Mouse (Mus musculus): ENCODE results near the gene 4930544G11Rik.

4930544G11Rik gene

GRCm38 (mm10) chr6:65952309-65952708 is at the start of gene 4930544G11Rik:
Gene 4930544G11Rik, plus strand, starts transcription at chr6:65952609.
- DNase-seq: no peak

DNA sequence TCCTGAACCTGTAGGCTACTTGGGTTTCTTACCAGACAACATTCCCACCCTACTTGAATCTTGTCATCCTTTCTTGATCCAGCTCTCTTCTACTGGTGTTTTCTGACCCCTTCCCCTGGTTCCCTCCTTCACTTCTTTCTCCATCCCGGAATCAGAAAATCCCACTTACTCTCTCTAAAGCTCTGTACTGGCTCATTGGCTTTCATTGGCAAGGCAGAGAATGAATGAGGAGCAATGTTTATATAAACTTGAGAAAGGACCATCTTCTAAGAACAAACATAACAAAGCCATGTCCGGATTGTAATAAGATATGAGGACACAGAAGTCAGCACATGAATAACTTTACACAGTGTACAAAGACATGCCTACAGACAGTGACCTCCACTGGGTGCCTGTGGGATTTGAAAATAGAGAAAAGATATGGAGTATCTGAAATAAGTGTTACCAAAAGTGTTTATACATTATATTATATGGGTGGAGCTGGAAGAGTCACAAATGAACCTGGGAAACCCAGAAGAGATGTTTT is 45.7 kb upstream of the 4930544G11Rik start:
- no peak for DNase-seq

DNA sequence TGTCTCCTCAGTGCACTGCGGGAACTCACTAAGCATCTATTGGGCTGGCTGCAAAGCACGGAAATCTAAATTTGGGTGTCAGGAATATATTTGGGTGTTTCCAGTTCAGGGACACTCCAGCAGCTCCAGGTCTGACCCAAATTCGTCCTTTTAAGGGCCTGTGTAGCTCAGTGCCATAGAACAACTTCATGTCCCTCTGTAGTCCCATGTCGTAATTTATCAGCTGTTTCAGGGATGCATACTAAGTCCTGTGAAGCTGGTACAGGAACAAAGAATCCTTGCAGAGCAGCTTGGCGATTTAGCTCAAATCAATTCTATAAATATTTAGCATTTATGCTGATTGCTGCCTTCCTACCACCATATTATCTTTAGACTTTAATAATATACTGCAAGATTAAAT is 37.0 kb upstream of the 4930544G11Rik start:
- DNase-seq: no peak

GRCm38 (mm10) chr6:65921703-65922102 is 30.7 kb upstream of the 4930544G11Rik start:
- no peak for DNase-seq

GRCm38 (mm10) chr6:65923501-65924084 is 28.8 kb upstream of the 4930544G11Rik start:
- DNase-seq: no peak

DNA sequence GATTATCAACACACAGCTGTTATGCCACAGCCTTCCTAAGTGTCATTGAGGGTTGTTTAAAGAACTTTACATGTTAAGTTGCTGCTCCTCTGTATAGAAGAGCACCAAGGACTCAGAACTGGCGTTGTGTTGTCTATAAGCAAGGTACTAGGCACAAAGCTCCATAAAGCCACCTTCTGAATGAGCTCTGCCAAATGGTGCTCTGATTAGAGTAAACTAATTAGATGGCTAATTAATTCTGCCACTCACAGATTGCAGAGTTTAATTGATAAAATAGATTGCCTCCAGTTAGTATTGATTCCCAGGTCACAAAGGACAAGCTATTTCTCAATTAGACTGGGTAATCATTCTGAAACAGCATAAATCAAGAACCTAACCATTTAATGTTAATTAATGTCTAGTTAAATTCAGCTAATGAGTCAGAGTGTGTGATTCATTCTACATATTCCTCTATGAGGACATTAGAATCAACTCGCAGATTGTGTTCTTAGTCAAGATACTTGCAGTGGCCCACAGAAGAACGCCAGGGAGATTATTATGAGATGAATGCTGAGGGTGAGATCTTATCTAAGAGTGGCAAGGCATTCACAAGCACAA is 26.6 kb upstream of the 4930544G11Rik start:
- no peak for DNase-seq

DNA sequence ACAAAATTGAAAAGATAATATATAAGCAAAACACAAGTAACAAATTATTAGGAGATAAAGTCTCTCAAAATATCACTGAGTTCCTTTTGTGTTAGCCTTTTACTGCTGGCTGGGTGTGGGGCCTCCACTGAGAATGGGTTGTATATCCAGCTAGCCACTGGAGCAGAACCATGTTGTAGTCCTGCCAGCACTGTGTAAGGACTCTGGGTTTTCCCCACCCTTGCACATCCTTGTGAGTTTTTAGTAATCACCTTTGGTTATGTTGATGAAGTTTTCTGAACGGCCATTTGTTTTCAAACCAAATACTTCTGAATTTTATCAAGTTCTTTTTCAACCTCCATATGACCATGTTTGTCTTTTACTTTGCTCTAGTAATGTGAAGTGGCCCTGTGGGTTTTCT is 21.9 kb upstream of the 4930544G11Rik start:
- DNase-seq: peak; percentile 14

GRCm38 (mm10) chr6:65932776-65933175 is 19.6 kb upstream of the 4930544G11Rik start:
- DNase-seq: no peak

GRCm38 (mm10) chr6:65933177-65933576 is 19.2 kb upstream of the 4930544G11Rik start:
- no peak for DNase-seq

DNA sequence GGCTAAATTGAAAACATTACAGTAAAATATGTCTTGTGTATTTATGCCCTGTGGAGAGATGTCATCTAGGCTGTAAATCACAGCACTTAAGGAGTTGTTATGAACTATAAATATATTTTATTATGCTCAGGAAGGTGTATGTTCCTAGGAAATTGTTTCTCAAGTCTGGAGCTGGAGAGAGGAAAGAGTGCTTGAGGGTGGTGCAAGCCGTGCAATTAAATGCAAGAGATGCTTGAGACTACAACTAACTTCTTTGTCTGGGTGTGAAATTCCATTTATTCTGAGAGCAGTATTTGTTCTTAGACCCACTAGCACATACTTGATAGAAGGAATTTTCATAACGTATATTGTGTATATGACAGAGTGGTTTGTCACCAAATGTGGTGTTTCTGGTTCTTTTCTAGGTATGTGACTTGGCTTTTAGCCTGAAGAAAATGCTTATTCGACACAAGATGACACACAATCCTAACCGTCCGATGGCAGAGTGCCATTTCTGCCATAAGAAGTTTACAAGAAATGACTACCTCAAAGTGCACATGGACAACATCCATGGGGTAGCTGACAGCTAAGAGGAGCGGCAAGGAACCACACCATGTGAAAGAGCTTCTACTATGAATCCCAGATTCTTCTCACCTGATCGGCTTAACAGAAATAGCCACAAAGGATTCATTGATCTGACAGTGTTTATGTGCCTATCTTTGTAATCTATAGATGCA is 16.7 kb upstream of the 4930544G11Rik start:
- no peak for DNase-seq

- DNase-seq: no peak
These were observed 1.9 kb upstream of the 4930544G11Rik start for GRCm38 (mm10) chr6:65950492-65950891.

- DNase-seq: no peak
These were observed 17.1 kb downstream of the 4930544G11Rik start for GRCm38 (mm10) chr6:65969386-65970111.

DNA sequence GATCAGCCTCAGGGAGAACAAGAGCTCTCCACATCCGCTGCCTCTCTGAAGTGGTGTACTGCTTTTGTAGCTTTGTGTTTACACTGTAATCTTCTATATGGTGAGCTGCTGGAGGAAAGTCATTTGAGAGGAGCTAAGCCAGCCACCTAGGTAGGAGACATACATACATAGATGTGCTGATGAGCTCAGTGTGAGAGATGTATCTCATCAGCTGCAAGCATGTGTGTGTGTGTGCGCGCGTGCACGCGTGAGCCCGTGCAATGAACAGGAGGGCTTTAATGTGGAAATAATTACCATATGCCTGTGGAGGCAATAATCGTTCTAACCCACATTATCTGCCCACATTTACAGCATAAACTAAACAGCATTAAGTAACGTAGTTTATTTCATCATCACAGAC is 18.0 kb downstream of the 4930544G11Rik start:
- no peak for DNase-seq

DNA sequence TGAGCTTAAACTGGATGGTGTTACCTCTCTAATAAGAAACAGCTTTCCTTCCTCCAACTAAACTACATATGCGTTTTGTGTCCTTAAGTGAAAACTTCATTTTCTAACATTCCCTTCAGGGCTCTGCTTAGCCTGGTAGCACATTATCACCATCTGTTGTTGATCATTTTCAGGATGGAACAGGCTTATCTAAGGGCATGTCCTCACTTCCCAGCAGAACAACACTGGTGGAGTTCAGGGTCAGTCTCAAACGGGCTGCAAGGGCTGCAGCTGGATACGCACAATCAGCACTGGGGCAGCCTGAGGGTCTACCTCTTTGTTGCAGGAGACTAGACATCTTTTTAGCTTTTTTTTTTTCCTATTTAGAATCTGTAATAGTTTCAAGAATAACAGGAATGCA is 39.7 kb downstream of the 4930544G11Rik start:
- no peak for DNase-seq

- no peak for DNase-seq
These were observed 45.9 kb downstream of the 4930544G11Rik start for GRCm38 (mm10) chr6:65998343-65998742.
